Mouse (Mus musculus) cerebellum, adult 11-12 months (tissue): ENCODE measurements at regions not wholly inside any gene's neighbourhood (a gene's known extent, or its start where the extent isn't known, plus 50 kb on each side); places are given as distances from the start of the nearest gene placed in this dataset.
"Not testable (repeated sequence)": the region's sequence is repeated elsewhere in the genome, so short reads cannot be mapped to it uniquely, and the experiment has no call there.

ENCODE experiments used
- DNase-seq: peaks from one replicate; pipeline ENCODE4 v3.0.0; 2022

- no peak for DNase-seq
These were observed 55.2 kb downstream of the Gm12728 start for GRCm38 (mm10) chr4:105844675-105845466.

GRCm38 (mm10) chr4:105845998-105846989 is 56.6 kb downstream of the Gm12728 start:
- DNase-seq: not testable (repeated sequence)

- DNase-seq: no peak
These were observed 63.4 kb downstream of the Gm12728 start for GRCm38 (mm10) chr4:105853086-105853485.

GRCm38 (mm10) chr4:105859052-105859864 is 69.6 kb downstream of the Gm12728 start:
- no peak for DNase-seq

GRCm38 (mm10) chr4:105860930-105861653 is 71.4 kb downstream of the Gm12728 start:
- no peak for DNase-seq

GRCm38 (mm10) chr4:105861654-105862037 is 72.0 kb downstream of the Gm12728 start:
- no peak for DNase-seq

- no peak for DNase-seq
These were observed 80.8 kb downstream of the Gm12728 start for GRCm38 (mm10) chr4:105870512-105870911.

- DNase-seq: no peak
These were observed 87.6 kb downstream of the Gm12728 start for GRCm38 (mm10) chr4:105877246-105877645.

- DNase-seq: no peak
These were observed 90.2 kb downstream of the Gm12728 start for GRCm38 (mm10) chr4:105879891-105880290.

GRCm38 (mm10) chr4:105884791-105885190 is 95.1 kb downstream of the Gm12728 start:
- DNase-seq: no peak

GRCm38 (mm10) chr4:105891438-105891837 is 101.8 kb downstream of the Gm12728 start:
- DNase-seq: no peak

GRCm38 (mm10) chr4:105892065-105892464 is 102.4 kb downstream of the Gm12728 start:
- no peak for DNase-seq

GRCm38 (mm10) chr4:105895116-105895515 is 105.4 kb downstream of the Gm12728 start:
- DNase-seq: no peak

GRCm38 (mm10) chr4:105898054-105898847 is 108.6 kb downstream of the Gm12728 start:
- no peak for DNase-seq

GRCm38 (mm10) chr4:105904896-105905295 is 115.2 kb downstream of the Gm12728 start:
- no peak for DNase-seq

GRCm38 (mm10) chr4:105906411-105906810 is 116.7 kb downstream of the Gm12728 start:
- DNase-seq: no peak

- no peak for DNase-seq
These were observed 117.9 kb downstream of the Gm12728 start for GRCm38 (mm10) chr4:105907611-105908010.

GRCm38 (mm10) chr4:105908281-105908680 is 118.6 kb downstream of the Gm12728 start:
- DNase-seq: no peak

- DNase-seq: no peak
These were observed 119.6 kb downstream of the Gm12728 start for GRCm38 (mm10) chr4:105909272-105909671.

GRCm38 (mm10) chr4:105910666-105911065 is 121.0 kb downstream of the Gm12728 start:
- no peak for DNase-seq

- no peak for DNase-seq
These were observed 122.0 kb downstream of the Gm12728 start for GRCm38 (mm10) chr4:105911678-105912077.
